Mouse (Mus musculus): ENCODE measurements around the gene Gm11146.

DNA sequence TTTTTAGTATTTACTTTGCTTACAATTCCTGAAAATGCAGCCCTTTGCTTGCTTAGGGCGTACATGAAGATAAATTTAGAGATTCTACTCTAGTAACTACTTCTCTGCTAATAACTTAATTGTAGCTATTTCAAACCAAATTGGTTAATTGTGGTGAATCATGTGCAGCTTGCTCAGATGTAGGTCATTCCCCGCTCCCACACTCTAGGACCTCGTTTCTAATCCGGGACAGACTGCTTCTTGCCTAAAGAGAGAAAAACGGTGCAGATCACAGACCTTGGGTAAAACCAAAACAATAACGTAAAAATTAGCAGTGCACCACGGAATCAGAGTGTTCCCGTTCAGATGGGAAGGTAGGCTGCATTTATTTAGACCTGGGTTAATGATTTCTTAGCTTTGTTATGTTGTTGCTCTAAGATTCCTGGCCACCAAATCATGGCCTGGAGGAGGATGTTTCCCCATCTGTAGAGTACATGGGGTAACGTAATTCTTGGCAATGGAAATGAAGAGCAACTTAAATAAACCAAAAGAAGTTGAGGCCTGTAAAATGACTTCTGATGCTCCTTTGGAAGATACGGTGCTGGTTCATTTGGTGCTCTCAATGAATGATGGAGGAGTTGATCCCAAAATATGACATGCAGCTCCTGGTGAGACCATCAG, 45.3 kb downstream of the Gm11146 start:
- TF ChIP-seq CTCF (IDR thresholded peaks at IDR 0.05; ENCODE audit: insufficient read depth, low read depth, low read length) (no peak), POLR2A (IDR thresholded peaks at IDR 0.05; ENCODE audit: insufficient read depth, low read depth, low read length) (no peak)

Data from olfactory bulb, adult 2 months (tissue).